In genomic region chr17:23193441-23193840, GRCm38 (mm10) we compare ENCODE assay signal across 8 mouse cellular contexts. TPM values are rescaled to one million over a fixed set of nuclear protein-coding genes. Genes with fewer than 3 reads are reported as not detected.
DNase-seq lines count a peak whose midpoint lies in the region; ATAC-seq and TF ChIP-seq lines count a peak whose summit lies in the region.

No protein-coding gene starts in this region.

- TF ChIP-seq CTCF in spleen, adult 2 months (IDR thresholded peaks at IDR 0.05; ENCODE audit: extremely low read depth, insufficient read depth, insufficient read length, insufficient replicate concordance), result no peak

- no peaks in the 10 kb centered on the region for H3K4me1 ChIP-seq in intestine, embryonic 15.5 days (replicated peaks)
- H3K4me1 ChIP-seq in limb, embryonic 11.5 days (ENCODE audit: control insufficient read depth, insufficient read depth, low read length), result no peaks in the 10 kb centered on the region
- peaks cover 5% of the 10 kb centered on the region; the same call in 1 of the 2 replicates for H3K4me1 ChIP-seq in midbrain, embryonic 12.5 days
- H3K4me1 ChIP-seq in spleen, adult 2 months (ENCODE audit: control insufficient read depth, insufficient read depth, insufficient read length), result no peaks in the 10 kb centered on the region; the same call in 1 of the 2 replicates

- no peaks in the 10 kb centered on the region for H3K9me3 ChIP-seq in intestine, embryonic 15.5 days
- no peaks in the 10 kb centered on the region for H3K9me3 ChIP-seq in limb, embryonic 11.5 days (ENCODE audit: control insufficient read depth, low read length)
- H3K9me3 ChIP-seq in midbrain, embryonic 12.5 days, result no peaks in the 10 kb centered on the region

- H3K27ac ChIP-seq in intestine, embryonic 15.5 days, result 0 out of 2 replicates have a peak overlapping the region, but pooled peaks have one; percentile 48
- no peak overlapping the region for H3K27ac ChIP-seq in limb, embryonic 11.5 days (replicated peaks; ENCODE audit: low read depth, low read length)
- peak overlapping the region; percentile 52; the same call in 1 of the 2 replicates for H3K27ac ChIP-seq in midbrain, embryonic 12.5 days (replicated peaks)
- H3K27ac ChIP-seq in spleen, adult 2 months (ENCODE audit: insufficient read depth, low read length), result no peak overlapping the region

- peak; percentile 10 to 41 for DNase-seq in spleen, adult 18-20 months
- no peak for DNase-seq in spleen, adult 12 weeks (ENCODE audit: low spot score)
- peak; percentile 59 for DNase-seq in embryo, embryonic 10.5 days (ENCODE audit: low spot score)
- DNase-seq in gastrocnemius, postnatal 25 days, result peak; percentile 27
- DNase-seq in limb, embryonic 11.5 days (ENCODE audit: low spot score), result peak; percentile 63
- peak; percentile 8 to 18 for DNase-seq in spleen, adult 2 months (ENCODE audit: low read depth in 1 of 2, low spot score in 2 of 2)

- peak overlapping the region; percentile 74 for H3K4me2 ChIP-seq in intestine, embryonic 15.5 days (replicated peaks)
- H3K4me2 ChIP-seq in limb, embryonic 11.5 days (ENCODE audit: low read depth, severe bottlenecking), result peak overlapping the region; percentile 65
- H3K4me2 ChIP-seq in midbrain, embryonic 12.5 days (replicated peaks), result peak overlapping the region; percentile 60

- no peak for TF ChIP-seq POLR2A in spleen, adult 2 months (IDR thresholded peaks at IDR 0.05; ENCODE audit: low read depth, low read length)

- no peaks in the 10 kb centered on the region for H3K27me3 ChIP-seq in intestine, embryonic 15.5 days (replicated peaks)
- no peaks in the 10 kb centered on the region for H3K27me3 ChIP-seq in limb, embryonic 11.5 days (ENCODE audit: control insufficient read depth, insufficient read depth, low read length)
- no peaks in the 10 kb centered on the region for H3K27me3 ChIP-seq in midbrain, embryonic 12.5 days
- no peaks in the 10 kb centered on the region for H3K27me3 ChIP-seq in spleen, adult 2 months (ENCODE audit: control insufficient read depth, insufficient read depth, low read length)

- H3K36me3 ChIP-seq in intestine, embryonic 15.5 days, result no peaks in the 10 kb centered on the region
- no peaks in the 10 kb centered on the region for H3K36me3 ChIP-seq in limb, embryonic 11.5 days (ENCODE audit: control insufficient read depth, insufficient read depth, low read length)
- peaks cover 4% of the 10 kb centered on the region for H3K36me3 ChIP-seq in midbrain, embryonic 12.5 days
- H3K36me3 ChIP-seq in spleen, adult 2 months (ENCODE audit: control insufficient read depth, insufficient read depth, low read length), result no peaks in the 10 kb centered on the region; the same call in 1 of the 2 replicates

- peak; percentile 91 for ATAC-seq in intestine, embryonic 15.5 days
- ATAC-seq in limb, embryonic 11.5 days (ENCODE audit: insufficient number of reproducible peaks, low FRiP score, low TSS enrichment, low read depth), result peak; percentile 84
- peak; percentile 92 for ATAC-seq in midbrain, embryonic 12.5 days (ENCODE audit: low FRiP score, low read depth)

- H3K4me3 ChIP-seq in intestine, embryonic 15.5 days (replicated peaks), result peak overlapping the region; percentile 48
- peak overlapping the region; percentile 28 for H3K4me3 ChIP-seq in limb, embryonic 11.5 days (ENCODE audit: low read depth, low read length)
- H3K4me3 ChIP-seq in midbrain, embryonic 12.5 days, result peak overlapping the region; percentile 44
- peak overlapping the region; percentile 49 for H3K4me3 ChIP-seq in spleen, adult 2 months (ENCODE audit: extremely low read depth, insufficient read depth, insufficient read length)

- H3K9ac ChIP-seq in intestine, embryonic 15.5 days, result peak overlapping the region; percentile 50
- peak overlapping the region; percentile 52 for H3K9ac ChIP-seq in limb, embryonic 11.5 days (ENCODE audit: low read length)
- H3K9ac ChIP-seq in midbrain, embryonic 12.5 days (replicated peaks), result peak overlapping the region; percentile 47

- WGBS in intestine, embryonic 15.5 days, result 0% methylated on average over 11 of the region's 11 CpGs
- under 1% methylated on average over 11 of the region's 11 CpGs for WGBS in limb, embryonic 11.5 days
- under 1% methylated on average over 11 of the region's 11 CpGs for WGBS in midbrain, embryonic 12.5 days
- WGBS in spleen, adult 2 months, result under 1% methylated on average over 11 of the region's 11 CpGs

RNA-seq across cellular contexts. Expression of gene Zfp40, which starts 0.4 kb away (rescaled TPM):
- 1 to 10 TPM; 2.3 to 2.8 TPM for total RNA-seq in gastrocnemius, postnatal 25 days (2021)
- 7.2 and 8.3 TPM in 2 replicates for polyA plus RNA-seq in intestine, embryonic 15.5 days (2015; fragmentation: Nextera tagmentation; extraction: Ambion mirVana)
- polyA plus RNA-seq in limb, embryonic 11.5 days (2014; fragmentation: Nextera tagmentation; extraction: Ambion mirVana), result 12.6 and 13.1 TPM in 2 replicates
- polyA plus RNA-seq in midbrain, embryonic 12.5 days (2016; fragmentation: Nextera tagmentation; extraction: Ambion mirVana), result 23.1 and 24.0 TPM in 2 replicates
- polyA plus RNA-seq in spleen, adult 2 months (2012; rRNA removed), result 0.29 and 0.44 TPM in 2 replicates

Comparison
In these comparisons a context has a peak if more than half of its experiments do, and no peak if none do; other contexts are left out.
1. H3K27ac ChIP-seq: peak in intestine, embryonic 15.5 days (single experiment) and midbrain, embryonic 12.5 days (single experiment); none in limb, embryonic 11.5 days (single experiment) and spleen, adult 2 months (single experiment).
2. Peak in every context shown above with its lines, with median percentiles within 50 percentile points of each other: ATAC-seq, H3K4me2 ChIP-seq, H3K4me3 ChIP-seq and H3K9ac ChIP-seq.